Mouse (Mus musculus) lung, adult 2 months (tissue): Measurements from ENCODE around the gene Eloa.

Experiments
- CTCF ChIP-seq: fragments of 200-500 bp; IDR thresholded peaks from 2 replicates; pipeline ENCODE4 v1.5.1; 2011; ENCODE audit warnings: mild to moderate bottlenecking, low read length, control low read depth; ENCODE audit not compliant: insufficient read depth
- POLR2A ChIP-seq: fragments of 200-500 bp; IDR thresholded peaks from 2 replicates; pipeline ENCODE4 v1.6.1; 2011; ENCODE audit warnings: low read depth, mild to moderate bottlenecking, control low read depth, low read length, borderline replicate concordance; ENCODE audit errors: extremely low read depth

DNA sequence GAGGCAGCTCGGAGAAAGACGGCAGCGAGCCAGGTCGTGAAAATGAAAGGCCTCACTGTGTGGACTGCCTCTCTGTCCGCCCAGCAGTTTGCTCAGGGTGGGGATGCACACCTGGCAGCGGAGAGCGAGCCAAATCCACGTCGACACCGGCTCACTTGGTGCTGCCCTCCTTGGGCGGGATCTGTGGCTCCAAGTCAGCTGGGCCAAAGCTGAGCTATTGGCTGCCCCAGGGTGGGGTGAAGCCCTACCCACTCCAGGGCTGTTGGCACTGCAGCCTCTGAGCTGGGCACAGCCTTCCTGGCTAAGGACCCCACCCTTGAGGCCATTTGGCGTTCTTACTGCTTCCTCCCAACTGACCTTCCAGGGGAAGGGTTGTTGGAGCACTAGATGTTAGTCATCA, 57.1 kb downstream of the Eloa start:
- TF ChIP-seq CTCF (no peak), POLR2A (peak; percentile 78; the same call in 1 of the 2 replicates)
